Mouse (Mus musculus) kidney, adult 2 months (tissue): ENCODE measurements at regions not wholly inside any gene's neighbourhood (a gene's known extent, or its start where the extent isn't known, plus 50 kb on each side); places are given as distances from the start of the nearest gene placed in this dataset.

Experiments used
- CTCF ChIP-seq: fragments of 200-500 bp; conservative IDR thresholded peaks from 2 replicates; pipeline ENCODE4 v1.5.1; 2011; ENCODE audit warnings: low read depth, mild to moderate bottlenecking, control low read depth, low read length, moderate library complexity, mixed read lengths; ENCODE audit not compliant: insufficient read depth, insufficient read length
- POLR2A ChIP-seq: fragments of 200-500 bp; IDR thresholded peaks from one replicate; pipeline ENCODE4 v1.6.1; 2011; ENCODE audit warnings: low read depth, low read length, control low read depth

GRCm38 (mm10) chr5:64722211-64722610 is 81.0 kb upstream of the Klf3 start:
- TF ChIP-seq POLR2A (no peak), CTCF (no peak)
